In genomic region chr7:45053117-45053930, GRCm38 (mm10) we compare ENCODE assay signal across 8 mouse cellular contexts. TPM values are rescaled to one million over a fixed set of nuclear protein-coding genes. Genes with fewer than 3 reads are reported as not detected.
DNase-seq lines count a peak whose midpoint lies in the region; ATAC-seq and TF ChIP-seq lines count a peak whose summit lies in the region.

No protein-coding gene starts in this region.

- H3K9ac ChIP-seq in embryonic facial prominence, embryonic 15.5 days = peak overlapping the region; percentile 83
- peak overlapping the region; percentile 92 for H3K9ac ChIP-seq in heart, embryonic 14.5 days (ENCODE audit: low read length)
- H3K9ac ChIP-seq in liver, embryonic 15.5 days = peak overlapping the region; percentile 67
- H3K9ac ChIP-seq in neural tube, embryonic 11.5 days (ENCODE audit: low read length) = peak overlapping the region; percentile 90
- H3K9ac ChIP-seq in stomach, embryonic 15.5 days = peak overlapping the region; percentile 70

- H3K36me3 ChIP-seq in C2C12 (ENCODE audit: control insufficient read depth, insufficient read depth) = peaks cover 15% of the 10 kb centered on the region
- peaks cover 20% of the 10 kb centered on the region for H3K36me3 ChIP-seq in embryonic facial prominence, embryonic 15.5 days
- H3K36me3 ChIP-seq in heart, embryonic 14.5 days (ENCODE audit: control insufficient read depth, insufficient read depth, low read length) = peaks cover 25% of the 10 kb centered on the region
- peaks cover 27% of the 10 kb centered on the region for H3K36me3 ChIP-seq in liver, embryonic 15.5 days (replicated peaks)
- H3K36me3 ChIP-seq in neural tube, embryonic 11.5 days (ENCODE audit: control insufficient read depth, insufficient read depth, low read length) = peaks cover 18% of the 10 kb centered on the region
- peaks cover 20% of the 10 kb centered on the region for H3K36me3 ChIP-seq in stomach, embryonic 15.5 days

- H3K4me3 ChIP-seq in C2C12 (ENCODE audit: insufficient read depth, poor library complexity, severe bottlenecking) = peak overlapping the region; percentile 60
- H3K4me3 ChIP-seq in embryonic facial prominence, embryonic 15.5 days (replicated peaks) = peak overlapping the region; percentile 79
- H3K4me3 ChIP-seq in heart, embryonic 14.5 days (ENCODE audit: control insufficient read depth in 1 of 2, insufficient read depth in 1 of 2, low read depth in 1 of 2, low read length in 2 of 2) = peak overlapping the region; percentile 75 to 99
- H3K4me3 ChIP-seq in liver, embryonic 15.5 days (replicated peaks) = peak overlapping the region; percentile 75
- H3K4me3 ChIP-seq in neural tube, embryonic 11.5 days (ENCODE audit: low read depth, low read length) = peak overlapping the region; percentile 95
- H3K4me3 ChIP-seq in stomach, embryonic 15.5 days (replicated peaks) = peak overlapping the region; percentile 82

- peak; percentile 79 to 87 for DNase-seq in adrenal gland, postnatal 36 days
- DNase-seq in kidney, postnatal 10 days = peak; percentile 85
- peak; percentile 79 for DNase-seq in neural tube, embryonic 11.5 days (ENCODE audit: low spot score)

- no peaks in the 10 kb centered on the region for H3K27me3 ChIP-seq in C2C12 (ENCODE audit: control insufficient read depth, insufficient read depth, insufficient read length)
- H3K27me3 ChIP-seq in embryonic facial prominence, embryonic 15.5 days = no peaks in the 10 kb centered on the region
- H3K27me3 ChIP-seq in heart, embryonic 14.5 days (ENCODE audit: control insufficient read depth, insufficient read depth, low read length) = no peaks in the 10 kb centered on the region
- H3K27me3 ChIP-seq in liver, embryonic 15.5 days = no peaks in the 10 kb centered on the region
- no peaks in the 10 kb centered on the region for H3K27me3 ChIP-seq in neural tube, embryonic 11.5 days (ENCODE audit: control insufficient read depth, insufficient read depth, low read length)
- H3K27me3 ChIP-seq in stomach, embryonic 15.5 days (replicated peaks) = no peaks in the 10 kb centered on the region

- H3ac ChIP-seq in C2C12 (ENCODE audit: control insufficient read depth, insufficient read length, low read depth) = peak overlapping the region; percentile 83

- peaks cover 26% of the 10 kb centered on the region for H3K4me1 ChIP-seq in embryonic facial prominence, embryonic 15.5 days
- H3K4me1 ChIP-seq in heart, embryonic 14.5 days (ENCODE audit: control insufficient read depth in 2 of 2, insufficient read depth in 2 of 2, low read length in 2 of 2) = peaks cover 7 to 14% of the 10 kb centered on the region in 2 experiments; a peak in 3 of 4 replicates
- H3K4me1 ChIP-seq in liver, embryonic 15.5 days (replicated peaks) = peaks cover 51% of the 10 kb centered on the region
- peaks cover 12% of the 10 kb centered on the region for H3K4me1 ChIP-seq in neural tube, embryonic 11.5 days (ENCODE audit: control insufficient read depth, insufficient read depth, low read length)
- peaks cover 17% of the 10 kb centered on the region for H3K4me1 ChIP-seq in stomach, embryonic 15.5 days

- peak; percentile 65 for ATAC-seq in embryonic facial prominence, embryonic 15.5 days (ENCODE audit: insufficient number of reproducible peaks, low FRiP score, low TSS enrichment, low read depth)
- ATAC-seq in heart, embryonic 14.5 days (ENCODE audit: insufficient number of reproducible peaks, insufficient read depth, low FRiP score, low read depth) = peak; percentile 58
- ATAC-seq in liver, embryonic 15.5 days (ENCODE audit: insufficient read depth) = peak; percentile 41
- ATAC-seq in neural tube, embryonic 11.5 days (ENCODE audit: insufficient read depth, low FRiP score, low TSS enrichment) = peak; percentile 52
- ATAC-seq in stomach, embryonic 15.5 days (ENCODE audit: insufficient read depth, low FRiP score, low read depth) = peak; percentile 27

- no peak for TF ChIP-seq CTCF in C2C12 (IDR thresholded peaks at IDR 0.05; ENCODE audit: control insufficient read depth, insufficient read depth, insufficient read length)

- H3K27ac ChIP-seq in embryonic facial prominence, embryonic 15.5 days (replicated peaks) = peak overlapping the region; percentile 100
- peak overlapping the region; percentile 97 for H3K27ac ChIP-seq in heart, embryonic 14.5 days (replicated peaks in 1 of 2; ENCODE audit: control insufficient read depth in 1 of 2, insufficient read depth in 1 of 2, low read depth in 2 of 2, low read length in 2 of 2)
- peak overlapping the region; percentile 91 for H3K27ac ChIP-seq in liver, embryonic 15.5 days (replicated peaks)
- H3K27ac ChIP-seq in neural tube, embryonic 11.5 days (ENCODE audit: low read depth, low read length) = peak overlapping the region; percentile 98
- H3K27ac ChIP-seq in stomach, embryonic 15.5 days = peak overlapping the region; percentile 100

- peak overlapping the region; percentile 94 for H3K4me2 ChIP-seq in embryonic facial prominence, embryonic 15.5 days (replicated peaks)
- H3K4me2 ChIP-seq in heart, embryonic 14.5 days (ENCODE audit: low read length) = peak overlapping the region; percentile 97
- H3K4me2 ChIP-seq in liver, embryonic 15.5 days = peak overlapping the region; percentile 94
- peak overlapping the region; percentile 98 for H3K4me2 ChIP-seq in neural tube, embryonic 11.5 days (ENCODE audit: low read depth)
- H3K4me2 ChIP-seq in stomach, embryonic 15.5 days = peak overlapping the region; percentile 94

- peaks cover 18% of the 10 kb centered on the region for H3K79me3 ChIP-seq in C2C12 (ENCODE audit: low read depth)

- WGBS in embryonic facial prominence, embryonic 15.5 days = under 1% methylated on average over 52 of the region's 59 CpGs
- WGBS in heart, embryonic 14.5 days = under 1% methylated on average over 21 of the region's 59 CpGs
- under 1% methylated on average over 45 of the region's 59 CpGs for WGBS in liver, embryonic 15.5 days (ENCODE audit: insufficient replicate concordance)
- WGBS in neural tube, embryonic 11.5 days = under 1% methylated on average over 28 of the region's 59 CpGs
- 1% methylated on average over 23 of the region's 59 CpGs for WGBS in stomach, embryonic 15.5 days

- no peaks in the 10 kb centered on the region for H3K9me3 ChIP-seq in embryonic facial prominence, embryonic 15.5 days (replicated peaks)
- H3K9me3 ChIP-seq in heart, embryonic 14.5 days (ENCODE audit: control insufficient read depth, low read length) = no peaks in the 10 kb centered on the region
- no peaks in the 10 kb centered on the region for H3K9me3 ChIP-seq in liver, embryonic 15.5 days (replicated peaks)
- H3K9me3 ChIP-seq in neural tube, embryonic 11.5 days (ENCODE audit: control insufficient read depth, low read length) = no peaks in the 10 kb centered on the region
- no peaks in the 10 kb centered on the region for H3K9me3 ChIP-seq in stomach, embryonic 15.5 days

- peaks cover 42% of the 10 kb centered on the region for H3K79me2 ChIP-seq in C2C12 (ENCODE audit: control insufficient read depth, insufficient read depth)

RNA-seq across cellular contexts. Expression of gene Prr12, which starts 0.6 kb away (rescaled TPM):
- 14.2 TPM for polyA plus RNA-seq in C2C12 (2012; fragmentation: generic; extraction: Trizol)
- total RNA-seq in adrenal gland, postnatal 36 days (2021) = 10 to 100 TPM; 47.7 to 59.7 TPM
- polyA plus RNA-seq in embryonic facial prominence, embryonic 15.5 days (2015; fragmentation: Nextera tagmentation; extraction: Ambion mirVana) = 11.9 and 12.1 TPM in 2 replicates
- 6.7 and 8.7 TPM in 2 replicates for polyA plus RNA-seq in heart, embryonic 14.5 days (2014; fragmentation: Nextera tagmentation; extraction: Ambion mirVana)
- polyA plus RNA-seq in liver, embryonic 15.5 days (2015; fragmentation: Nextera tagmentation; extraction: Ambion mirVana) = 2.1 and 2.3 TPM in 2 replicates
- 12.9 and 13.2 TPM in 2 replicates for polyA plus RNA-seq in neural tube, embryonic 11.5 days (2014; fragmentation: Nextera tagmentation; extraction: Ambion mirVana)
- polyA plus RNA-seq in stomach, embryonic 15.5 days (2015; fragmentation: Nextera tagmentation; extraction: Ambion mirVana) = 9.1 and 9.6 TPM in 2 replicates

RNA-seq across cellular contexts. Expression of gene Nosip, which starts 8.9 kb away (rescaled TPM):
- polyA plus RNA-seq in C2C12 (2012; fragmentation: generic; extraction: Trizol) = 66.6 TPM
- total RNA-seq in adrenal gland, postnatal 36 days (2021) = 10 to 100 TPM; 50.5 to 65.3 TPM
- 68.5 and 73.6 TPM in 2 replicates for polyA plus RNA-seq in embryonic facial prominence, embryonic 15.5 days (2015; fragmentation: Nextera tagmentation; extraction: Ambion mirVana)
- 48.5 and 53.8 TPM in 2 replicates for polyA plus RNA-seq in heart, embryonic 14.5 days (2014; fragmentation: Nextera tagmentation; extraction: Ambion mirVana)
- 25.9 and 27.4 TPM in 2 replicates for polyA plus RNA-seq in liver, embryonic 15.5 days (2015; fragmentation: Nextera tagmentation; extraction: Ambion mirVana)
- 59.3 and 65.1 TPM in 2 replicates for polyA plus RNA-seq in neural tube, embryonic 11.5 days (2014; fragmentation: Nextera tagmentation; extraction: Ambion mirVana)
- polyA plus RNA-seq in stomach, embryonic 15.5 days (2015; fragmentation: Nextera tagmentation; extraction: Ambion mirVana) = 52.8 and 55.5 TPM in 2 replicates

RNA-seq across cellular contexts. Expression of gene Prrg2, which starts 9.2 kb away (rescaled TPM):
- 14.0 TPM for polyA plus RNA-seq in C2C12 (2012; fragmentation: generic; extraction: Trizol)
- total RNA-seq in adrenal gland, postnatal 36 days (2021) = 10 to 100 TPM; 18.1 to 20.5 TPM
- 26.0 and 26.9 TPM in 2 replicates for polyA plus RNA-seq in embryonic facial prominence, embryonic 15.5 days (2015; fragmentation: Nextera tagmentation; extraction: Ambion mirVana)
- 13.4 and 14.5 TPM in 2 replicates for polyA plus RNA-seq in heart, embryonic 14.5 days (2014; fragmentation: Nextera tagmentation; extraction: Ambion mirVana)
- 8.5 and 9.0 TPM in 2 replicates for polyA plus RNA-seq in liver, embryonic 15.5 days (2015; fragmentation: Nextera tagmentation; extraction: Ambion mirVana)
- 14.8 and 16.2 TPM in 2 replicates for polyA plus RNA-seq in neural tube, embryonic 11.5 days (2014; fragmentation: Nextera tagmentation; extraction: Ambion mirVana)
- polyA plus RNA-seq in stomach, embryonic 15.5 days (2015; fragmentation: Nextera tagmentation; extraction: Ambion mirVana) = 20.5 and 24.7 TPM in 2 replicates

RNA-seq across cellular contexts. Expression of gene Rras, which starts 35.6 kb away (rescaled TPM):
- polyA plus RNA-seq in C2C12 (2012; fragmentation: generic; extraction: Trizol) = 56.8 TPM
- 100 to 1,000 TPM in 1 of 2 experiments, 10 to 100 TPM in 1; 98.9 to 101 TPM for total RNA-seq in adrenal gland, postnatal 36 days (2021)
- 41.3 and 47.6 TPM in 2 replicates for polyA plus RNA-seq in embryonic facial prominence, embryonic 15.5 days (2015; fragmentation: Nextera tagmentation; extraction: Ambion mirVana)
- polyA plus RNA-seq in heart, embryonic 14.5 days (2014; fragmentation: Nextera tagmentation; extraction: Ambion mirVana) = 98.6 and 108 TPM in 2 replicates
- polyA plus RNA-seq in liver, embryonic 15.5 days (2015; fragmentation: Nextera tagmentation; extraction: Ambion mirVana) = 20.8 and 23.6 TPM in 2 replicates
- polyA plus RNA-seq in neural tube, embryonic 11.5 days (2014; fragmentation: Nextera tagmentation; extraction: Ambion mirVana) = 17.7 and 20.0 TPM in 2 replicates
- 58.0 and 59.8 TPM in 2 replicates for polyA plus RNA-seq in stomach, embryonic 15.5 days (2015; fragmentation: Nextera tagmentation; extraction: Ambion mirVana)

RNA-seq across cellular contexts. Expression of gene Scaf1, which starts 37.2 kb away (rescaled TPM):
- 58.4 TPM for polyA plus RNA-seq in C2C12 (2012; fragmentation: generic; extraction: Trizol)
- total RNA-seq in adrenal gland, postnatal 36 days (2021) = 10 to 100 TPM; 76.9 to 82.6 TPM
- polyA plus RNA-seq in embryonic facial prominence, embryonic 15.5 days (2015; fragmentation: Nextera tagmentation; extraction: Ambion mirVana) = 40.7 and 41.9 TPM in 2 replicates
- 36.2 and 36.8 TPM in 2 replicates for polyA plus RNA-seq in heart, embryonic 14.5 days (2014; fragmentation: Nextera tagmentation; extraction: Ambion mirVana)
- 10.4 and 11.9 TPM in 2 replicates for polyA plus RNA-seq in liver, embryonic 15.5 days (2015; fragmentation: Nextera tagmentation; extraction: Ambion mirVana)
- polyA plus RNA-seq in neural tube, embryonic 11.5 days (2014; fragmentation: Nextera tagmentation; extraction: Ambion mirVana) = 54.7 and 57.6 TPM in 2 replicates
- 32.4 and 39.3 TPM in 2 replicates for polyA plus RNA-seq in stomach, embryonic 15.5 days (2015; fragmentation: Nextera tagmentation; extraction: Ambion mirVana)

Comparison
In these comparisons a context has a peak if more than half of its experiments do, and no peak if none do; other contexts are left out.
1. Peak in every context shown above with its lines: DNase-seq, ATAC-seq, H3K4me3 ChIP-seq and H3K27ac ChIP-seq.